Mouse (Mus musculus): ENCODE measurements around the gene Parp3. TPM values are rescaled to one million over a fixed set of nuclear protein-coding genes. Genes with fewer than 3 reads are reported as not detected.
"Not testable (repeated sequence)": the region's sequence is repeated elsewhere in the genome, so short reads cannot be mapped to it uniquely, and the experiment has no call there.

The Parp3 gene
- polyA plus RNA-seq (2015; fragmentation: Nextera tagmentation; extraction: Ambion mirVana) = 0.34 and 0.81 TPM in 2 replicates

- Histone ChIP-seq H3K4me1 (replicated peaks) (peaks cover 38% of the 10 kb centered on the region), H3K4me3 (replicated peaks) (peak within 1 kb of the TSS; percentile 84), H3K9me3 (no peaks in the 10 kb centered on the region), H3K36me3 (peaks cover 18% of the 10 kb centered on the region), H3K9ac (replicated peaks) (peak within 1 kb of the TSS; percentile 78), H3K27ac (no peak within 1 kb of the TSS), H3K27me3 (no peaks in the 10 kb centered on the region), H3K4me2 (replicated peaks) (peak within 1 kb of the TSS; percentile 99)
- WGBS = 0% methylated on average over 41 of the region's 41 CpGs
- peak; percentile 99 for ATAC-seq
These were observed at the start of gene Parp3 for GRCm38 (mm10) chr9:106476924-106477484. Gene Parp3, minus strand, starts transcription at chr9:106476949.

- H3K4me3 ChIP-seq (replicated peaks) = no peak overlapping the region
- WGBS = 86% methylated on average over 8 of the region's 8 CpGs
- ATAC-seq = no peak
- no peak overlapping the region for H3K27ac ChIP-seq
- no peaks in the 10 kb centered on the region for H3K27me3 ChIP-seq
- no peaks in the 10 kb centered on the region; the same call in 1 of the 2 replicates for H3K9me3 ChIP-seq
- no peaks in the 10 kb centered on the region for H3K36me3 ChIP-seq
- H3K9ac ChIP-seq (replicated peaks) = no peak overlapping the region
- H3K4me2 ChIP-seq (replicated peaks) = no peak overlapping the region
- H3K4me1 ChIP-seq (replicated peaks) = no peaks in the 10 kb centered on the region
These were observed 43.2 kb upstream of the Parp3 start for GRCm38 (mm10) chr9:106519909-106520308.

DNA sequence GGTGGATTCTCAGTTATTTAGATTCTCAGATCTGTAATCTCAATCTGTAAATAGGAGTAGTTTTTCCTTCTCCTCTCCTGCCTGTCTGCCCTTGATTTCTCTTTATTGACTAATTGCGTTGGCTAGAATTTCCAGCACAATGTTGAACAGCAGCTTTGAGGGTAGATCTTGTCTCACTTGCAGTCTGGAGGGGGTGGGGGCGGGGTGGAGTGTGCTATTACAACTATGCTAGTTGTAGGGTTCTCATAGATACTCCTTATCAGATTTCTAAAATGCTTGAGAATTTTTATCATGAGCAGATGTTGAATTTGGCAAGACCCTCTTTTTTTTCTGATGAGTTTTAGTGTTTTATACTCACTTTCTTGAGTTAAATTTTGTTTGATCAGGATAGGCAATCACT, 42.7 kb upstream of the Parp3 start:
- Histone ChIP-seq H3K27ac (no peak overlapping the region), H3K4me1 (replicated peaks) (no peaks in the 10 kb centered on the region), H3K9me3 (no peaks in the 10 kb centered on the region; the same call in 1 of the 2 replicates), H3K36me3 (no peaks in the 10 kb centered on the region), H3K4me3 (replicated peaks) (no peak overlapping the region), H3K27me3 (no peaks in the 10 kb centered on the region), H3K4me2 (replicated peaks) (no peak overlapping the region), H3K9ac (replicated peaks) (no peak overlapping the region)
- WGBS = 90% methylated on average over 2 of the region's 2 CpGs
- ATAC-seq = no peak

GRCm38 (mm10) chr9:106514273-106514672, 37.5 kb upstream of the Parp3 start, which contains the start of gene Iqcf5:
Gene Iqcf5, plus strand, starts transcription at chr9:106514573.
- H3K27ac ChIP-seq = no peak within 1 kb of the TSS
- H3K36me3 ChIP-seq = no peaks in the 10 kb centered on the region
- no peak within 1 kb of the TSS for H3K9ac ChIP-seq (replicated peaks)
- no peak for ATAC-seq
- H3K4me2 ChIP-seq (replicated peaks) = no peak within 1 kb of the TSS
- WGBS = 83% methylated on average over 4 of the region's 4 CpGs
- H3K4me1 ChIP-seq (replicated peaks) = no peaks in the 10 kb centered on the region
- H3K4me3 ChIP-seq (replicated peaks) = no peak within 1 kb of the TSS
- H3K9me3 ChIP-seq = no peaks in the 10 kb centered on the region; the same call in 1 of the 2 replicates
- no peaks in the 10 kb centered on the region for H3K27me3 ChIP-seq

- no peak overlapping the region for H3K9ac ChIP-seq (replicated peaks)
- no peak overlapping the region for H3K4me2 ChIP-seq (replicated peaks)
- WGBS = 83% methylated on average over 6 of the region's 6 CpGs
- ATAC-seq = no peak
- H3K9me3 ChIP-seq = no peaks in the 10 kb centered on the region; the same call in 1 of the 2 replicates
- H3K4me1 ChIP-seq (replicated peaks) = no peaks in the 10 kb centered on the region
- H3K36me3 ChIP-seq = no peaks in the 10 kb centered on the region
- H3K4me3 ChIP-seq (replicated peaks) = no peak overlapping the region
- H3K27ac ChIP-seq = no peak overlapping the region
- H3K27me3 ChIP-seq = no peaks in the 10 kb centered on the region
These were observed 36.8 kb upstream of the Parp3 start for GRCm38 (mm10) chr9:106513566-106513965.

DNA sequence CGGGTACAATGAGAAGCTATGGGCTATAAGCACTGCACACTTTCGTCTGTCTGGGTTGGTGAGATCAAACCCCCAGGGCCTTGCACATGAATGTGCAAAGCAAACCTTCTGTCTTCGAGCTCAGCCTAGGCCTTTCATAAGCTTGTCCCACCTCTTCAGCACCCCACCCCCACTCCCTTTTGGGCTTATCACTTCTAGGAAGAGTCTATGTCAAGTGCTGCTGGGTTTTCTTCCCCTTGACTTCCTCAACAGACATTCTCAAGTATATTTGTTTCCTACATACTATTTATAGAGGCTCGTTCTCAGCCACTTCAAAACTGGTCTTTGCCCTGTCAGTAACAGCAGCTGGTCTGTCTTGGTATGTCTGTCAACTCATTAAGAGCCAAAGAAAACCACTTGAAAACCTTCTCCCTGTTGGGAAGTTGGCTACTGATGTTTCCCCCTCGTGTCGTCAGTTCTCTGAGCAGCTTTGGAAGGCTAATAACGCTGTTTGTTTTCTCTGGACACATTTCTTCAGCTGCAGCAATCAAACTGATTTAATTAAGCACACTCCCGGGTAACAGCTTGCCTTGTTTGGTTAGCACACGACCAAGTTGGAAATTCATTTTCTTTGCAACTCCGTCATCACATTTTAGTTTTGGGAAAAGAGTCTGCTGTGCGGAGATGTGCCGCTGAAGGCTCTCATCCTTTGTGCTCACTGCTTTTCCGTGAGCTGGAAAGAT, 36.1 kb upstream of the Parp3 start:
- Histone ChIP-seq H3K27ac (no peak overlapping the region), H3K4me1 (replicated peaks) (no peaks in the 10 kb centered on the region), H3K36me3 (no peaks in the 10 kb centered on the region), H3K9me3 (no peaks in the 10 kb centered on the region; the same call in 1 of the 2 replicates), H3K9ac (replicated peaks) (no peak overlapping the region), H3K4me3 (replicated peaks) (no peak overlapping the region), H3K27me3 (no peaks in the 10 kb centered on the region), H3K4me2 (replicated peaks) (no peak overlapping the region)
- ATAC-seq = no peak
- 71% methylated on average over 13 of the region's 13 CpGs for WGBS

DNA sequence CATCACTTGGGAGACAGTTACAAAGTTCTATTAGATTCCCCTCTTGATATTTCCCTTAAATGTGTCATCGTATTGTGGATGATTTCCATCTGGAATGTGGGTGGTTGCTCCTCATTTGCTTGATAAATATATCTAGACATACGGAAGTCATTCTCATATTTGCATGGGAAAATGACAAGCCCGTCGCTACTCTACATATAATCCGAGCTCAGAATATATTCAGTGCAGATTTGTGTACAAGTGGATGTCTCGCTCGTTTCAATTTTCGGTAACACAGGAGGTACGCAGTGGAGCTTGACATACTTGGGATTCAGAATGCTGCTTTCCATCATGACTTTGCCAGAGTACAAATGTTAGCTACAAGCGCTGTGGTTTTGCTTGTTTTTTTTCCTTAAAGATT, 32.6 kb upstream of the Parp3 start:
- WGBS = 91% methylated on average over 10 of the region's 10 CpGs
- ATAC-seq = no peak
- H3K4me1 ChIP-seq (replicated peaks) = no peaks in the 10 kb centered on the region

GRCm38 (mm10) chr9:106504246-106504645, 27.5 kb upstream of the Parp3 start:
- Histone ChIP-seq H3K4me2 (replicated peaks) (no peak overlapping the region), H3K27ac (no peak overlapping the region), H3K4me3 (replicated peaks) (no peak overlapping the region), H3K36me3 (no peaks in the 10 kb centered on the region), H3K27me3 (no peaks in the 10 kb centered on the region), H3K4me1 (replicated peaks) (no peaks in the 10 kb centered on the region), H3K9me3 (no peaks in the 10 kb centered on the region), H3K9ac (replicated peaks) (no peak overlapping the region)
- 78% methylated on average over 6 of the region's 6 CpGs for WGBS
- ATAC-seq = no peak

More for the DNA sequence above, 32.6 kb upstream of the Parp3 start:
- no peaks in the 10 kb centered on the region for H3K9me3 ChIP-seq
- no peak overlapping the region for H3K27ac ChIP-seq
- no peak overlapping the region for H3K9ac ChIP-seq (replicated peaks)
- H3K36me3 ChIP-seq = no peaks in the 10 kb centered on the region
- no peak overlapping the region for H3K4me3 ChIP-seq (replicated peaks)
- no peak overlapping the region for H3K4me2 ChIP-seq (replicated peaks)
- H3K27me3 ChIP-seq = no peaks in the 10 kb centered on the region

DNA sequence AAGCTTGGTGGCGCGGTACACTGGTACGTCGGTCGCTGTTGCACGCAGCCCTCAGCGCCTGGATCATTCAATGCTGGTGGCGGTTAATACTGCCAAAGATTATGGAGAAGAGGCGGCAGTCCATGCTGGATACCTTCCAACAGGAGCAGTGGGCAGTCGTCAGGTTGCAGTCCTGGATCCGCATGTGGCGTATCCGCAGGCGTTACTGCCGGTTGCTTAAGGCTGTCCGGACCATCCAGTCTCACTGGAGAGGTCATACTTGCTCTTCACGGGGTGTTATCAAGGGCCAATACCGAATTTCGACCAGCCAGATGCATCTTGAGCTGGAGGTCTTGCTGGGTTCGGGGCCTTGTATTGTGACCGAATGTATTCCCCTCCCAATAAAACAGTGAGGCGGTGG, 25.1 kb upstream of the Parp3 start:
- no peaks in the 10 kb centered on the region for H3K27me3 ChIP-seq
- no peak overlapping the region for H3K27ac ChIP-seq
- H3K4me2 ChIP-seq (replicated peaks) = no peak overlapping the region
- no peak overlapping the region for H3K4me3 ChIP-seq (replicated peaks)
- 91% methylated on average over 22 of the region's 22 CpGs for WGBS
- no peak for ATAC-seq
- H3K4me1 ChIP-seq (replicated peaks) = no peaks in the 10 kb centered on the region
- no peaks in the 10 kb centered on the region for H3K36me3 ChIP-seq
- H3K9me3 ChIP-seq = no peaks in the 10 kb centered on the region
- no peak overlapping the region for H3K9ac ChIP-seq (replicated peaks)

- Histone ChIP-seq H3K4me1 (replicated peaks) (no peaks in the 10 kb centered on the region), H3K27me3 (no peaks in the 10 kb centered on the region), H3K36me3 (no peaks in the 10 kb centered on the region), H3K27ac (no peak within 1 kb of the TSS), H3K4me2 (replicated peaks) (no peak within 1 kb of the TSS), H3K4me3 (replicated peaks) (no peak within 1 kb of the TSS), H3K9me3 (no peaks in the 10 kb centered on the region), H3K9ac (replicated peaks) (no peak within 1 kb of the TSS)
- no peak for ATAC-seq
- WGBS = 94% methylated on average over 6 of the region's 6 CpGs
These were observed 22.9 kb upstream of the Parp3 start, which contains the start of gene Iqcf1 for GRCm38 (mm10) chr9:106499667-106500066. Gene Iqcf1, plus strand, starts transcription at chr9:106499967.

- not testable (repeated sequence) for H3K4me2 ChIP-seq (replicated peaks); H3K27me3 ChIP-seq; H3K9ac ChIP-seq (replicated peaks); H3K27ac ChIP-seq; H3K4me1 ChIP-seq (replicated peaks); ATAC-seq; H3K4me3 ChIP-seq (replicated peaks); H3K9me3 ChIP-seq
- 86% methylated on average over 6 of the region's 6 CpGs for WGBS
- H3K36me3 ChIP-seq = peaks cover 39% of the 10 kb centered on the region
These were observed 10.9 kb upstream of the Parp3 start for GRCm38 (mm10) chr9:106487602-106488001.

- WGBS = 79% methylated on average over 10 of the region's 10 CpGs
- Histone ChIP-seq H3K36me3 (peaks cover 59% of the 10 kb centered on the region), H3K4me2 (replicated peaks) (no peak overlapping the region)
These were observed 8.3 kb upstream of the Parp3 start for GRCm38 (mm10) chr9:106485076-106485475.

More at GRCm38 (mm10) chr9:106485076-106485475, 8.3 kb upstream of the Parp3 start:
- Histone ChIP-seq H3K4me1 (replicated peaks) (no peaks in the 10 kb centered on the region), H3K27me3 (no peaks in the 10 kb centered on the region), H3K9me3 (no peaks in the 10 kb centered on the region), H3K4me3 (replicated peaks) (no peak overlapping the region), H3K9ac (replicated peaks) (no peak overlapping the region), H3K27ac (no peak overlapping the region)
- no peak for ATAC-seq

All from midbrain, embryonic 13.5 days (tissue).